Mouse (Mus musculus) B cell, adult 2 months (primary cell): ENCODE results near the gene Lmtk3.

ENCODE experiments used
- DNase-seq, 2 experiments: peaks; one replicate each; pipeline ENCODE4 v3.0.0; 2022

Gene Lmtk3

DNA sequence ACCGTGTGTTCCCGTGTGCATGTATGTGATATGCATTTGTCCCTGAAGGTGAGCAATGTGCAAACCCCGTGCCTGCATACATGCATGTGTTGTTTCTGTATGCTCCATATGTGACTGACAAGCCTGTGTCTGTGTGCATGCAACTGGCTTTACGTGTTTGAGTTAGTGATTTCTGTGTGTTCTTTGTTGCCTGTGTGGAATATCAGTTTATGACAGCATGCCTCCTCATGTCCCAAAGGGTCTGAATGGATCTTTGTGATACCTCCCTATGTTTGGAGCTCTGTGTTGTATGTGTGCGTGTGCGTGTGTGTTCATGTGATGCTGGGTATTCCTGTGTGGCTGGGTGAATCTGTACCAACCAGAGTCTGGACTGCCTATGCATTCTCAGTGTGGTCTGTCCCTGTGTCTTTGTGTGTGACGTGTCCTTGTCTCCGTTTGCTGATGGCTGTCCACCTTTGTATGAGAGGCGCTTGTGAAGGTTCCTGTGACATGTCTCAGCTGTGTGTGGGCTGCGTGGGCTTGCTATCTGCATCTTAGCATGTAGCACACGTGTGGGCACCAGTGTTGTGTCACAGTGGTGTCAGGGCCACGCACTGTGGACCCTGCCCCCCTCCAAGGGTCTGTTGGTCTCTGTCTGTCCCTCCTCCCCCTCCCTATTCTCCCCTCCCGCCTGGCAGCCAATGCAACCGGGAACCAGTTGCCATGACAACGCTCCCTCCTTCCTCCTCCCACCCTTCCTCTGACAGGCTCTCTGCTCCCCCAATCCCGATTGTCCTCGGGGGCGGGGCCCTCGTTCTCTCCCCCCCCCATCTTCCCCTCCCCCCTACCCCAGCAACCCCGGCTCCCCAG is 1.2 kb downstream of the Lmtk3 start, which contains the start of gene Sult2b1:
Gene Sult2b1 (minus strand): TSS at position 146 of the 849 bp plus-strand sequence.
- no peak for DNase-seq

DNA sequence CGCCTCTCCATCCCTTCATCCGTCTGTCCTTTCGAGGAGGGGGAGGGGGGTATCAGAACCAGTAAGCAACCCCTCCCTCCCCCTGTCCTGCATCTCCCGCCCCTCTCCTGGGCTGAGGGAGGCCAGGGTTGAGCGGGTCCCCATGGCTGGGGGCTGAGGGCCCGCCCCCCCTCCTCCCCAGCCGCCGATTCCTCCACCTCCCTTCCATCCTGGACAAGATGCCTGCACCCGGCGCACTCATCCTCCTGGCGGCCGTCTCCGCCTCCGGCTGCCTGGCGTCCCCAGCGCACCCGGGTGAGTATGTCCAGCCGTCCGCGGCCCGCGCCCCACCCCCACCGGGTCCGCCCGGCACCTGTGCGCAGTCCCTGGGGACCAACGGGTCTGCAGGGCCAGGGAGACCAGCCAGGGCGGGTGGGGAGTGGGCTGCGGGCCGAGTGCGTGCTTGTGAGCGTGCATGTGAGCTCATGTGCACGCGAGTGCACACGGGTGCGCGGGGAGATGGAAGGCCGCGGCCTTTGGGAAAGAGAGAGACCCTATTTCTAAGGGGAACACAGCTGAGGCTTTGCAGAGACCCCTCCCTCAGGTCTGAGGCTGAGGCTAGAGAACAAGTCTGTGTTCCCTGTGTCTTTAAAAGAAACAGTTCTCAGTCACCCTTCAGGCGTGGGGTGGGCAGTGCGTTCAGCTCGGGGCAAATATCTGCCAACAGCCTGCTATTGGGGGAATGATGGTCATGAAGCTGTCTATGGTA is 2.0 kb downstream of the Lmtk3 start:
- DNase-seq: no peak

DNA sequence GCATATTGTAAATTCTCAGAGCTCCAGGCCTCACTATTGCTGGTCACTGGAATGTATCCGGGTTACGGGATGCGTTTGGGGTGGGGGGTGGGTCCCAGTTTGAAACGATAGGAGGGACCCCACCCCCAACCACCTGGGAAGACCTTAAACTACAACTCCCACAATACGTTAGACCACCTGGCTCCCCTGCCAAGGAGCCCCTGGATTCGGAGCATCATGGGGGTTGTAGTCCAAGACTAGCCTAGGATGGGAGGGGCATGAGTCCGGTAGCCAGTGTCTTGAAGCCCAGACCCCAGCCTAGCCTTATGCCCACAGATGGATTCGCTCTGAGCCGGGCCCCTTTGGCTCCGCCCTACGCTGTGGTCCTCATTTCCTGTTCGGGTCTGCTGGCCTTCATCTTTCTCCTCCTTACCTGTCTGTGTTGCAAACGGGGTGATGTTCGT is 2.6 kb downstream of the Lmtk3 start:
- peak in 1 of 2 experiments; percentile 13 for DNase-seq

DNA sequence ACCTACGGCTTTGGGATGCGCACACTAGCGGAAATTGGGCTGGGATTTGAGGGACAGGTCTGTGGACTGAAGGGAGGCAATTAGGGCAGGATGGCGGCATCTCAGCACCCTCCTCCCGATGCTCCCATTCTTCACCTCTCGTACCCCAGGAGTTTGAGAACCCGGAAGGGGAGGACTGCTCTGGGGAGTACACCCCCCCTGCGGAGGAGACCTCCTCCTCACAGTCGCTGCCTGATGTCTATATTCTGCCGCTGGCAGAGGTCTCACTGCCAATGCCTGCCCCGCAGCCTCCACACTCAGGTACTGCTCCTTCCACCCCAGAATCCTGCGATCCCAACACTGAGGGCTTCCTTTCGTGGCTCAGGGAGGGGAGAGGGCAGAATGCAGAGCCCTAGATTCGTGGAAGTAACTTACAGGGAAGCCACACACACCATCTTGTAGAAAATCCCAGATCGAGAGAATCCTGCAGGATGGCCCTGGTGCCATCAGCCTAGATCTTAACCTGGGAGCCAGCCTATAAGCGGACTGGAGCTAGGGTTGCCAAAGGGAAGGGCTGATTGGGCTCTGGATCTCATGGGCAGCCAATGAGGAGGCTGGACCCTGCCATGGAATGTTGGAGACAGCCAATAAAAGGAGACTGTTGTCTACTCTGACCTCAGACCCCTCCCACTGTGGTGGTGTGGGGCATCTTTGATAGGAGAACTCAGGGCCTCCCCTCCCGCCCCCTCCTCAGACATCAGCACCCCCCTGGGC is 3.3 kb downstream of the Lmtk3 start:
- DNase-seq: no peak

DNA sequence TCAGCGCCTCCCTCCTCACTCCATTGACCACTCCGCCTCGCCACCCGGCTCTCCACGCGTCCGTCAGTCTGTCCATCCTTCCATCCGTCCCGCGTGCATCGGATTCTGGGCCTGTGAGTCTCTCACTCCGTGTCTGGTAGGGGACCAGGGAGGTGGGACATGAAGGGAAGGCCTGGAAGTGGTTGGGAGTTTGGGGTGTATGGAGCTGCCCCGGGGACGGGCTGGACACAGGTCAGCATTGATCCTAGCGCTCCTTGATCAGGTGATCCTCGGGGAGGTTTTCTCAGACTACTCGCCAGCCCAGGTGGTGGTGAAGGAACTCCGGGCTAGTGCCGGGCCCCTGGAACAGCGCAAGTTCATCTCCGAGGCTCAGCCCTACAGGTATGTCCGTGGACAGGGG is 4.1 kb downstream of the Lmtk3 start:
- DNase-seq: no peak

DNA sequence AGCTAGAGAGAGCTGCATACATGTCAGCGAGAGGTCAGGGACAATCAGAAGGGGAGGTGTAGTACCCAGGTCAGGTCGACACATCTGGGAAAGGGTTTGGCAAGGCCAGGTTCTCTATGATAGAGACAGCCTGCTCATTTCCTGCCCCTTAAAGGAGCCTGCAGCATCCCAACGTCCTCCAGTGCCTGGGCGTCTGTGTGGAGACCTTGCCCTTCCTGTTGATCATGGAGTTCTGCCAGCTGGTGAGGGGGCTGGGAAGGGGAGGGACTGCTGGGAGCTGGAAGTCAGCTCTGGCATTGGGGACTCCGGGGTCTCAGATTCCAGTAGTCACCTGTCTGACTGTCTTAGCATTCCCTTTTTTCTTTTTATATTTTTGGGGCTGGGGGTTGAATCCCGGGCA is 7.2 kb downstream of the Lmtk3 start:
- DNase-seq: no peak

DNA sequence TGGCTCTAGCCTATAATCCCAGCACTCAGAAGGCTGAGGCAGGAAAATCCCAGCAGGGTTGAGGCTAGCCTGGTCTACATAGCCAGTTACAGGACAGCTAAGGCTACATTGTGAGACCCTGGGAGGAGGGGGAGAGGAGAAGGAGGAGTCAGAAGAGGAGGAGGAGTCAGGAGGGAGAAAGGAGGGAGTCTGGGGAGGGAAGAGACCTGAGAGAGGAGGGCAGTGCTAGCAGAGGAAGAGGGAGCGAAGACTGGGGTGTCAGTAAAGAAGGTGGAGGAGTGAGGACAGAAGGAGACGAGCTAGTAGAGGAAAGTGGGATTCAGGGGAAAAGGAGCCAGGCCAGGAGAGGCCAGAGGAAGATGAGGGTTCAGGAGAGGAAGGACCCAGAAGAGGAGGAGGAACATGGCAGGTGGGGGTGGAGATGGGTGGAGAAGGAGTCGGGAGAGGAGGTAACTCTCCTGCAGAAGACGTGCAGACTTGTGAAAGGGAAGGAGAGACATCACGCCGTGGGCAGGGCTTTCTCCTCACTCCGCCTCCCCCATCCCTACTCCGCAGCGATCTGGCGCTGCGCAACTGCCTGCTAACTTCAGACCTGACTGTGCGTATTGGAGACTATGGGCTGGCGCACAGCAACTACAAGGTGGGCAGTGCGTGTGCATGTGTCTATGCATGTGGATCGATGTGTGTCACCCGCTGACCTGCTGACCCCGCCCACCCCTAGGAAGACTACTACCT is 8.4 kb downstream of the Lmtk3 start:
- DNase-seq: no peak

DNA sequence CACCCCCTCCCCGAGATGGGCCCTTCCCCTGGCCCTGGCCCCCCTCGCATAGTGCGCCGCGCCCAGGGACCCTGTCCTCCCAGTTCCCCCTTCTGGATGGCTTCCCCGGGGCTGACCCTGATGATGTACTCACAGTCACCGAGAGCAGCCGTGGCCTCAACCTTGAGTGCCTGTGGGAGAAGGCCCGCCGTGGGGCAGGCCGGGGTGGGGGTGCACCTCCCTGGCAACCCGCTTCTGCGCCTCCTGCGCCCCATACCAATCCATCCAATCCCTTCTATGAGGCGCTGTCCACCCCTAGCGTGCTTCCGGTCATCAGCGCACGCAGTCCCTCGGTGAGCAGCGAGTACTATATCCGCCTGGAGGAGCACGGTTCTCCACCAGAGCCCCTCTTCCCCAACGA is 9.7 kb downstream of the Lmtk3 start:
- DNase-seq: no peak

DNA sequence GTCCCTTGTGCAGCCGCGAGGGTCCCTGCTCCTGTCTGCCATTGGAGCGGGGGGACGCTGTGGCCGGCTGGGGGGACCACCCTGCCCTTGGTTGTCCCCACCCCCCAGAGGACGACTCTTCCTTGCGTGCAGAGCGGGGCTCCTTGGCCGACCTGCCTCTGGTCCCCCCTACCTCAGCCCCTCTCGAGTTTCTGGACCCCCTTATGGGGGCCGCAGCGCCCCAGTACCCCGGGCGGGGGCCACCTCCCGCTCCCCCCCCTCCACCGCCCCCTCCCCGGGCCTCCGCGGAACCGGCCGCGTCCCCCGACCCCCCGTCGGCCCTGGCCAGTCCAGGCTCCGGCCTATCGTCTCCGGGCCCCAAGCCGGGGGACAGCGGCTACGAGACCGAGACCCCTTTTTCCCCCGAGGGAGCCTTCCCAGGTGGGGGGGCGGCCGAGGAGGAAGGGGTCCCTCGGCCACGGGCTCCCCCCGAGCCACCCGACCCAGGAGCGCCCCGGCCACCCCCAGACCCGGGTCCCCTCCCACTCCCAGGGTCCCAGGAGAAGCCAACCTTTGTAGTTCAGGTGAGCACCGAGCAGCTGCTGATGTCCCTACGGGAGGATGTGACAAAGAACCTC is 10.5 kb downstream of the Lmtk3 start:
- DNase-seq: no peak

DNA sequence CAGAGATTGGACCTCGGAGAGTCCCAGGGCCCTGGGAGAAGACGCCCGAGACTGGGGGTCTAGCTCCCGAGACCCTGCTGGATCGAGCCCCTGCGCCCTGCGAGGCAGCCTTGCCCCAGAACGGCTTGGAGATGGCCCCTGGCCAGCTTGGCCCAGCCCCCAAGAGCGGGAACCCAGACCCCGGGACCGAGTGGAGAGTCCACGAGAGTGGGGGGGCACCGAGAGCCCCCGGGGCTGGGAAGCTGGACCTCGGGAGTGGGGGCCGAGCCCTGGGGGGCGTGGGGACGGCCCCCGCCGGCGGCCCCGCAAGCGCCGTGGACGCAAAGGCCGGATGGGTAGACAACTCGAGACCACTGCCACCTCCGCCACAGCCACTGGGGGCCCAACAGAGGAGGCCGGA is 11.4 kb downstream of the Lmtk3 start:
- peak in 1 of 2 experiments; percentile 1 for DNase-seq

DNA sequence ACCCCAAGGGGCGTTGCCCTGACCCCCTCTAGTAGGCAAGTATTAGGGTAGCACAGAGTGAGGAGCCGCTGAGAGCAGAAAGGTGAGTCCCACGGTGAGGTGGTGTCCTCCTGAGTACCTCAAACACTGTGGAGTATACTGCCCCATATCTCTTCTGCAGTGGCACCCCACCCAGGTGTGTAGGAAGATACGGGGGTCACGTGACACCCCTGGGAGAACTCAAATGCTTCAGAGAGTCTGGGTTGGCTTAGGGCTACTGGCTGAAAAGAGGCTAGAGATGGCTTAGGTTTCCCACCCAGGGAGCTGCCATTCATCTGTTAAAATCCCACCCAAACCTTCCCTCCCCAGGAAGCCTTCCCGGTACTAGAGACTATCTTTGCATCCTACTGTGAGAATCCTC is 13.4 kb downstream of the Lmtk3 start:
- DNase-seq: no peak

DNA sequence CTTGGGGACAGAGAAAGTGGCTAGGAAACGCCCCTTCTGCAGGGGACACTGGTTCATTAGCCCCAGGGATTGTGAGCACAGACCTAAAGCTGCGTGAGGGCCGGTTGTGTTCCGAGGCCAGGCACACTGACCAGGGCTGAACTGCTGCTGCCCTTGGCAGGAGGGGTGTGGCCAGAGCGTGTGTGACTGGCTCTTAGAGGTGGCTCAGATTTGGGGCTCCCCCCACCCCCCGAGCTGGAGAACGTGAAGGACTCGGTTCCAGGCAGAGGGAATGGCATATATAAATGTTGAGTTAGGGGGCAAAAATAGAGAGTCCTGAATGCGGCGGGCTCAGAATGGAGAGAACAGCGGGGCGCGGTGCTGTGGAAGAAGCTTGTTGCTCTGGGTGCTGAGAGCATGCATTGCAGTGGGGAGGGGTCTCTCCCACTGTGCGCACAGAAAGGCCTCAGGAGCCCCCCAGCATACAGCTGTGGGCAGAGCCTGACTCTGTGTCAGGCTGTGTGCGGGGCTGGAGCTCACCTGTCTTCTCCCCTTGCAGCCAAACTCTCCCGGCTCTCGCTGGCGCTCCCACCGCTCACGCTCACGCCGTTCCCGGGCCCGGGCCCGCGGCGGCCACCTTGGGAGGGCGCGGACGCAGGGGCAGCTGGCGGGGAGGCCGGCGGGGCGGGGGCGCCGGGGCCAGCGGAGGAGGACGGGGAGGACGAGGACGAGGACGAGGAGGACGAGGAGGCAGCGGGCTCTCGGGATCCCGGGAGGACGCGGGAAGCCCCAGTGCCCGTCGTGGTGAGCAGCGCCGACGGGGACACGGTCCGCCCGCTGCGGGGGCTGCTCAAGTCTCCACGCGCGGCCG is 14.3 kb downstream of the Lmtk3 start:
- peak in 1 of 2 experiments; percentile 8 for DNase-seq

DNA sequence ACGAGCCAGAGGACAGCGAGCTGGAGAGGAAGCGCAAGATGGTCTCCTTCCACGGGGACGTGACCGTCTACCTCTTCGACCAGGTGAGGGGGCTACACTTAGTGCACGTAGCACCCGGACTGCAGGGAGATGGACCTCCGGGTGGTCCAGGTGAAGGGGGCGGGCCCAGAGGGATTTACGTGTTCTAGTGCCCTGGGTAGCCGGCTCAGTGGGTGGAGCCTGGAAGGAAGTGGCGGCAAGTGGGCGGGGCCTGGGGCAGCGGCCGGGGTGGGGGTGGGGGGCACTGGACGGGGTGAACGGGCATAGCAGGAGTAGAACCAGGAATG is 14.9 kb downstream of the Lmtk3 start:
- DNase-seq: peak; percentile 53 to 55

DNA sequence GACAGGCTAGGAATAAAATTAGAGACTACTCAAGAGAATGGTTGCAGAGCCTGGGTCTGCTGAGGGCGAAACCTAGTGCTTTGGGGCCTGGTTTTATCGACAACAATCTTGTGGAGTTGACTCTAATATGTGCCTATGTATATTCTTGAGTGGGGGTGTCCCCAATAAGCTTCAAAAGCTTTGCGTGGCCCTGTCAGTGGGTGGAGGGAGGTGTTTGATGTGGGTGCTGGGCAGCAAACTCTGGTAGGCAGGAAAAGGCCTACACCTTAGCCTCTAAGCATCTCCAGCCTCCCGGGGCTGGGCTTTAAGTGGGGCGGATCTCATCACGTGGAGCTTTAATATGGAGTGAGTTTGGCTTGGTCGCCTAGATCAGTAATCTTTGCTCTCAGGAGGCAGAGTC is 15.4 kb downstream of the Lmtk3 start:
- DNase-seq: no peak

DNA sequence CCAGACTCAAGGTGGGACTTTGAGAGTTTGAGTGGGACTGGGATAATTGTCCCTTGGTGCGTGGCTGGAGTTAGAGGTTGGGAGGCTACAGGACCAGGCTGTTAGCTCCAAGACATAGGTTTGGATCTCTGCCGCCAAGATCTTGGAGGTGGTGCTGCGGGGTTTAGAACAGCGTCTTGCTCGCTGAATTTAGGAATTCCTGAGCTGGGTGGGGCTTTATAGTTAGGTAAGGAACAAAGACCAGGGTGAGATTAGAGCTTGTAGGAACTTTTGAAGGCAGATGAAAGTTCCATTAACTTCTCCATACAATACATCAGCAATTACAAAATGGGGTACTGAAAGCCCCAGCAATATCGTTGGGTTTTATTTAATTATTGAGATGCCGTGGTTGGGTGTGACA is 16.5 kb downstream of the Lmtk3 start:
- DNase-seq: no peak

DNA sequence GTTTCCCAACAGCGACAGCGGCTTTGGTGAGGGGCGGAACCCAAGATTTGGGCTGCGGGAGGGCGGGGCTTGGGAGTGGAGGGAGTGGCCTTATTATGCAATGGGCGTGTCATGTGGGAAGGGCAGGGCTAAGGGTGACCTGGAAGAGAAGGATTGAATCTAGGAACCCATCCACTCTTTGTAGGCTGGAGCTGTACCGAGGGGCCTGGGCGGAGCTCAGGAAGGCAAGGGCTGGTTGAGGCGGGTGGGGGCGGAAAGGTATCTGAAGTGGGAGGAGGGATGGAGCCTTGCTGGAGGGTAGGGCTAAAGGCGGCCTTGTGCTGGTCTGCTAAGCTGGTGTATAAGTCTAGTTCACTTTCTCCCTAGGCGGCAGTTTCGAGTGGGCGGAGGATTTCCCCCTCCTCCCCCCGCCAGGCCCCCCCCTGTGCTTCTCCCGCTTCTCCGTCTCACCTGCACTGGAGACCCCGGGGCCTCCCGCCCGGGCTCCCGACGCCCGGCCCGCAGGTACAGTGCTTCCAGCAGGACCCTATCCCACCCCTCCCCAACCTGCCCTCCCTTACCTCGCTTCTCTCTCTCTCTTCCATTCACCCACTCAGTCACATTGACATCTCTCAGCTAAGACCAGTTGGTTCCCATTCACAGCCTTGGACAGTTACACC is 17.1 kb downstream of the Lmtk3 start:
- DNase-seq: peak; percentile 67 to 68

DNA sequence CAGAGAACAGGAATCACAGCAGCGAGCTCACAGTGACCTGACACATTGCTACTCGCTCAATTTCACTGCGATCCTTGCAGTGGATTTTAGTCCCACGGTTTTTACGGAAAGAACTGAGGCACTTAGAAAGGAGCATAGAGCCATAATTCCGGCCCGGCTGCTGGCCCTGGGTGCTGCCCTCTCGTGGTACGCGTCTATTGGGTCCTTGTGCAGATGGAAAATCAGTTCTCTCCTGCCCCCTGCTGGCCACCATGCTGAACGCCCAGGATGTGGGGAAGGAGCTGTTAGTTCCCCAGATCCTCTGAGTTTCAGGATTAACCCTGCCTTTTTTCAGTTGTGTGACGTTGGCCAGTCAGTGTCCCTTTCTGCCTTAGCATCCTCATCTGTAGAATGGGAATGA is 17.8 kb downstream of the Lmtk3 start:
- peak; percentile 94 to 95 for DNase-seq

DNA sequence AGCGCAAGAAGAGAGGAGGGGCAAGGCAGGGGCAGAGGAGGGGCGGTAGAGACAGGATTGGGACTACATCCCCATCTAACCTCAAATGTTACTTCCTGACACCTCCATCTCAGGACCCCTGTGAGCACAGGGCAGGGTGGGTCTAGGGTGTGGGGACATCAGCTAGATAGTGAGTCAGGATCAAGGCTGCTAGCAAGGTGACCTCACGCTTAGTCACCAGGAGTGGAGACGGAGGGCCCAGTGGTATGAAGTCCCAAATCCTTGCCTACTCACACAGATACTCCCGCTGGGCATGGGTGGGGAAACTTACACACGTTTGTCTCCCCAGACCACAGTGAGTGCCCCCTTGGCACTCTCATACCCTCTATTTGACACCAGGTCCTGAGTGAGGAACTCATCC is 19.0 kb downstream of the Lmtk3 start:
- no peak for DNase-seq

DNA sequence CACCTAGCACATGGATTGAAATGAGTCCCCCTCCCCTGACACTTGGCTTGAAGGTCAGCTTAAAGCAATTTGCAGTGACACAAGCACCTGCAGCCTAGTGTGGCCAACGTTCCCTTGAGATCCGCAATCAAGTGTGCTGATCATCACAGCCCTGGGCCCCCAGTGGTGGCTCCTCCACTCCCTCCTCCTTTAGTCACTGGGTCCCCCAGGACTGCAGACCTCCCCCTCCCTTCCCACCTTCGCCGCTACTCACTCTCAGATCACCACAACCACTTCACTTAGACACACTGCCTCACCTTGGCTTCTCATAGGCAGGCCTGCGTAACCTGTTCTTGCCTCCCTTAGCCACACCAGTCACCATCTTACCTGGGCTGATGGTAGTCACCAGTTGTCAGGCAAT is 22.4 kb downstream of the Lmtk3 start:
- DNase-seq: no peak

DNA sequence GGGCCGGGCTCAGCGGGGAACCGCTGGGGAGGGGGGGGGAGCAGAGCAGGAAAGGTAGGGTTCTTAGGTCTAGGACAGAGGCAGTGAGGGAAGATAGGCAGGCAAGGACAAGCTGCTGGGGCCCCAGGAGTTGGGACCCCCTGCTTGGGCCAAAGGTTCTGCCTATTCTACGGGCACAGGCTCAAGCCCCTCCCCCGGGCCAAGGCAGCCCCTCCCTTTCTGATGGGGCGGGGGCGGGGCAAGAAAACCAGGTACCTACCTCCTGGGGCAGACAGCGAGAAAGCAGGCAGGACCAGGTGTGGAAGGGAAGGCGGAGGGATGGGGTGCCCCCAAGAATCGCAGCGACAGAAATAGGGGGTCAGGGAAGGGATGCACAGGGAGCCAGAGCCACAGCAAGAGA is 24.9 kb downstream of the Lmtk3 start:
- no peak for DNase-seq
